Mouse (Mus musculus) forebrain, embryonic 16.5 days (tissue): ENCODE data around the gene Olfr531. TPM values are rescaled to one million over a fixed set of nuclear protein-coding genes. Genes with fewer than 3 reads are reported as not detected.

Experiments used
- ATAC-seq: fragments of 200-750 bp; cut with Nextera tagmentation; 2 replicates; pipeline ENCODE4 v1.8.0; 2017; ENCODE audit warnings: mild to moderate bottlenecking, moderate library complexity
- H3K27ac ChIP-seq: fragments of 300-500 bp; sonication (generic); 2 replicates; pipeline ENCODE4 v1.5.1; 2014; ENCODE audit warnings: low read length, control low read depth
- H3K27me3 ChIP-seq: fragments of 300-500 bp; sonication (generic); replicated peaks from 2 replicates; pipeline ENCODE4 v1.6.1; 2014; ENCODE audit warnings: low read length; ENCODE audit not compliant: control insufficient read depth, insufficient read depth
- H3K36me3 ChIP-seq: fragments of 300-500 bp; sonication (generic); 2 replicates; pipeline ENCODE4 v1.6.1; 2014; ENCODE audit not compliant: control insufficient read depth, insufficient read depth
- H3K4me1 ChIP-seq: fragments of 300-500 bp; sonication (generic); replicated peaks from 2 replicates; pipeline ENCODE4 v1.6.1; 2014; ENCODE audit warnings: low read length; ENCODE audit not compliant: control insufficient read depth, insufficient read depth
- H3K4me2 ChIP-seq: fragments of 300-500 bp; sonication (generic); 2 replicates; pipeline ENCODE4 v1.6.1; 2014; ENCODE audit warnings: mild to moderate bottlenecking, low read length, control low read depth
- H3K4me3 ChIP-seq: fragments of 300-500 bp; sonication (generic); replicated peaks from 2 replicates; pipeline ENCODE4 v1.5.1; 2014; ENCODE audit warnings: mild to moderate bottlenecking, low read length, control low read depth
- H3K9ac ChIP-seq: fragments of 300-500 bp; sonication (generic); replicated peaks from 2 replicates; pipeline ENCODE4 v1.6.1; 2014; ENCODE audit warnings: low read depth, low read length, control low read depth
- H3K9me3 ChIP-seq: fragments of 300-500 bp; sonication (generic); 2 replicates; pipeline ENCODE4 v1.6.1; 2016; ENCODE audit warnings: low read length; ENCODE audit not compliant: control insufficient read depth
- WGBS: fragments of 180-500 bp; shearing (Covaris S2); extraction: QIAGEN DNeasy Blood & Tissue Kit; methylation state at CpG from one replicate; pipeline ENCODE4 v1.1.7; 2014; 5-methylcytosine and 5-hydroxymethylcytosine counted together
- polyA plus RNA-seq: library from polyadenylated mRNA; unstranded; fragments of >200 nt; fragmentation: Nextera tagmentation; extraction: Ambion mirVana; gene quantifications from 2 replicates; pipeline ENCODE4 v1.2.1, GENCODE M21; 2015

The Olfr531 gene
- polyA plus RNA-seq = not detected in 2 replicates

DNA sequence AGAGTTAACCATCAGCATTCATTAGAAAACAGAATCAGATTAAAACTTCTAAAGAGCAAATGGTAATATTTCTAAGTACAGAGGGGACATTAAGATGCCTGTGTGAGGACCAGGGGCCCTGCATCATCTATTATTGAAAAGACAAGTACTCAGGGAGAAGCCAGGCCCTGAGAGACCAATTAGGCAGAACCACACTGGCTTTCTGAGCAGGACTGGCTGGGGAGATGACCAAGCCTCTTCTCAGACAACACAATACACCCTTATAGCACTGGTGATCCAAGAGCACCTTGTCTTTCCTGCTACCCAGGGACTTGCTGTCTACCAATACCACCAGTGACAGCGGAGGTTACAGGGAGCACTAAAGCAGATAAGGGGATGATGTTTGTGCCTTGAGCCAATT is at the start of gene Olfr531:
Olfr531 (minus strand) TSS at position 101 of the 400 bp plus-strand sequence.
- Histone ChIP-seq H3K9ac (no peak within 1 kb of the TSS), H3K4me1 (no peaks in the 10 kb centered on the region), H3K4me2 (no peak within 1 kb of the TSS), H3K27ac (no peak within 1 kb of the TSS), H3K9me3 (peaks cover 2% of the 10 kb centered on the region; the same call in 1 of the 2 replicates), H3K36me3 (no peaks in the 10 kb centered on the region), H3K27me3 (no peaks in the 10 kb centered on the region), H3K4me3 (no peak within 1 kb of the TSS)
- ATAC-seq = no peak
- 100% methylated on average over 1 of the region's 1 CpGs for WGBS

DNA sequence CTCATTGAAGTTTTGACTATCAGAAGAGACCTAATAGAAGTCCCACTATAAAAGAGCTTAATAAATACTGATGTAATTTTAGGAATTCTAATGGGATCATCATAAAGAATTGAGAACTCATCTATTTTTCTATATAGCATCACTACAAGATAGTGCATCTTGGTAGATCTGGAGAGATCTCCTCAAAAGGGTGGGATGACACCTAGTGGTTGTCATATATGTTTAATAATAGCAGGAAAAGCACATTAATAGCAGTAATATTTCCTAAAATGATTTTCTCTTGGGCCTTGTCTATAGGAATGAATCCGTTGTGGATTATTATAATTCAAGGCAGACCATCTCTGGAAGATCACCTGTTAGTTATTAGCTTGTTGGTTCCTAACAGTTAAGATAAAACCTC is 40.4 kb upstream of the Olfr531 start:
- no peaks in the 10 kb centered on the region for H3K36me3 ChIP-seq
- no peaks in the 10 kb centered on the region for H3K27me3 ChIP-seq
- no peak overlapping the region for H3K4me3 ChIP-seq
- no peak overlapping the region for H3K27ac ChIP-seq
- no peak overlapping the region for H3K9ac ChIP-seq
- H3K4me1 ChIP-seq = no peaks in the 10 kb centered on the region
- H3K4me2 ChIP-seq = no peak overlapping the region
- H3K9me3 ChIP-seq = no peaks in the 10 kb centered on the region
- ATAC-seq = no peak
- 82% methylated on average over 1 of the region's 1 CpGs for WGBS

DNA sequence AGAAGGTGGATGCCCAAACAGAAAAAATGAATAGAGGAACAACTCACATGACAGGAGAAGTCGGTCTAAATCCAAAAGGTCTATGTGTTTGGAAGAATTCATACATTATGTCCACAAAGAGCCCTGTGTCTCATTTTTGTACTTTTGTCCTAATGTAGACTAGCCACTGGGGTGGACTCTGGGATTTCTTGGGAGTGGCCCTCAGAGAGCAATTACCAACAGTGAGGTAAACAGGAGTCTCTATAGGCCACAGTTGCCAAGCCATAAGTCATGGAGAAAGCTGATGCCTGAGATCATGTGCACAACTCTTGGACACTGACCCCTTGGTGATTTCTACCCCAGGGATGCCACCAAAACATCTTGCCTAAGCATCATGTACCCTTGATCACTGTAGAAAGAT is 18.8 kb upstream of the Olfr531 start, which contains the start of gene Olfr532:
Olfr532 (minus strand) TSS at position 101 of the 400 bp plus-strand sequence.
- H3K36me3 ChIP-seq = no peaks in the 10 kb centered on the region
- H3K9ac ChIP-seq = no peak within 1 kb of the TSS
- H3K9me3 ChIP-seq = no peaks in the 10 kb centered on the region
- no peak within 1 kb of the TSS for H3K4me2 ChIP-seq
- no peaks in the 10 kb centered on the region for H3K27me3 ChIP-seq
- no peak within 1 kb of the TSS for H3K4me3 ChIP-seq
- 82% methylated on average over 1 of the region's 1 CpGs for WGBS
- H3K27ac ChIP-seq = no peak within 1 kb of the TSS
- no peaks in the 10 kb centered on the region for H3K4me1 ChIP-seq
- ATAC-seq = no peak

DNA sequence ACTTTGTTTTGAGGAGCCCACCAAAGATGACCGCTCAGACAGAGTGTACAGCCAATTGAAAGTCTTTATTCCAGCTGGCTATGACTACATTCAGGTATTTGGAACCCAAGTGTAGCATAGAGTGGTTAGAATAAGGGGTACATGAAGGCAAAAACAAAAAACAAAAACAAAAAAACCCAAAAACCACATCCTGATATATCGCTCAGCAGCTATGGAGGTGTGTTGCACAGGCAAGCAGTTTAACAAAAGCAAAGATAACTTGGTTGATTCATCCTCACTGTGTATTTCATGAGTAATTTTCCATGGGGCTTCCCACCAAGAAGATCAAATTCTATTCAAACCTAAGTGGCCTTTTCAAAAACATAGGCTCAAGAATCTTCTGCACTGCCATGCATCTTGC is 25.8 kb downstream of the Olfr531 start:
- H3K4me1 ChIP-seq = no peaks in the 10 kb centered on the region
- no peaks in the 10 kb centered on the region for H3K36me3 ChIP-seq
- H3K4me2 ChIP-seq = no peak overlapping the region
- no peak overlapping the region for H3K9ac ChIP-seq
- H3K27ac ChIP-seq = no peak overlapping the region
- H3K27me3 ChIP-seq = no peaks in the 10 kb centered on the region
- no peaks in the 10 kb centered on the region for H3K9me3 ChIP-seq
- no peak overlapping the region for H3K4me3 ChIP-seq
- ATAC-seq = no peak
- 98% methylated on average over 2 of the region's 2 CpGs for WGBS

DNA sequence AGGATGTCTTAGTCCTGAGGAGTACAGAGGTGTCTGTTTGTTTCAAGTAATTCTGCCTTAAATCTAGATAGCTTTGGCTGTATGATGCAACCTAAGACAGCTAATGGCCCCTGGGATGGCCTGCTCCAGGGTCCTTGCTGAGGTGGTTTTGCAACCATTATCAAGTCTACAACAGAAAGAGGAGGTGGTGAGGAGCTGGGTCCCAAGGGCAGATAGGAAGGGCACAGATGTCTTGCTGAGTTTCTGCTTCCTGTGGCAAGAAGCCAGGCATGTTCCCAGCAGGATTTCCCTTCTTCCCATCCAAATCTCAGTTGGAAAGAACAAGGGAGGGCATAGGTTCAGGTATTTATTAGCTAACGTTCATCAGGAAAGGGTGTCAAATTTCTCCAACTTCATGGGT is 26.5 kb downstream of the Olfr531 start, which contains the start of gene Olfr530:
Olfr530 (minus strand) TSS at position 101 of the 400 bp plus-strand sequence.
- H3K36me3 ChIP-seq = no peaks in the 10 kb centered on the region
- ATAC-seq = no peak
- H3K9me3 ChIP-seq = no peaks in the 10 kb centered on the region
- no peak within 1 kb of the TSS for H3K9ac ChIP-seq
- H3K4me3 ChIP-seq = no peak within 1 kb of the TSS
- 53% methylated on average over 1 of the region's 1 CpGs for WGBS
- H3K27ac ChIP-seq = no peak within 1 kb of the TSS
- no peak within 1 kb of the TSS for H3K4me2 ChIP-seq
- H3K4me1 ChIP-seq = no peaks in the 10 kb centered on the region
- H3K27me3 ChIP-seq = no peaks in the 10 kb centered on the region

DNA sequence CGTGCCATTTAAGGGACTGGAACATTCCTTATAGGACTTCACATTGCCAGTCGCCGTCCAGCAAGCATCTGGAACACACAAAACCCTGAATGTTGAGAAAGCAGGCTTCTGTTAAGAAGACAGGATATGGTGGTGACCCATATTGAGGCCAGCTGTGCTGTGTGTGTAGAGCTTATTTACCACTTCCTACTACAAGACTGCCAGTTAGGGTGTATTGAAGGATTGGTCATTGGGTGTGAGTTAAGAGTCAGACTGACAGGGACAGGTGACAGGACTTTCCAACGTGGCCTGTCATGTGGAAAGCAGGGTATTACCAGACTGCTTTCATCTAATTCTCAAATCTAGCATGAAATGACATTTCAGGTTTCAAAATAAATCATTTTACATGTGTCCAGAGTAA is 28.4 kb downstream of the Olfr531 start:
- Histone ChIP-seq H3K4me2 (no peak overlapping the region), H3K27me3 (no peaks in the 10 kb centered on the region), H3K9me3 (no peaks in the 10 kb centered on the region), H3K36me3 (no peaks in the 10 kb centered on the region), H3K9ac (no peak overlapping the region), H3K4me3 (no peak overlapping the region), H3K4me1 (no peaks in the 10 kb centered on the region), H3K27ac (no peak overlapping the region)
- 81% methylated on average over 4 of the region's 4 CpGs for WGBS
- no peak for ATAC-seq

DNA sequence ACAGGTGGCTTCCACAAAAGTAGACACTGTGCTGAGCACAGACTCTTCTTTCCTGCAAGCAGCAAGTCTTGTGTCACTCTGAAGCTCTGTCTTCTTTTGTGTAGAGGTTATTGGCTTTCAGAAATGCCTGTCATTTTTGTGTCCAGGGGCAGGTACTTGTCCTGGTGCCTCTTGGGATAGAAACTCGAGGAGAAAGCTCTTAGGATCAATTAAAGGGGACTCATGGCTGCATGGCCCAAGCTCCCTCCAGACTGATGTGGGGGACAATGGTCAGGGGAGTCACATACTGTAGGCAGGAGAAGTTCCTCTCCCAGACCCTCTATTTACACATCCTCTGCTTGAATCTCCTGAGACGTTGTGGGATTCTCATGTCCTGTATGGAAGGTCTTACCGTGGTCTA is 41.1 kb downstream of the Olfr531 start, which contains the start of gene Olfr60:
Olfr60 (minus strand) TSS at position 101 of the 400 bp plus-strand sequence.
- no peak within 1 kb of the TSS for H3K9ac ChIP-seq
- no peak for ATAC-seq
- no peak within 1 kb of the TSS for H3K4me2 ChIP-seq
- H3K4me1 ChIP-seq = no peaks in the 10 kb centered on the region
- H3K27me3 ChIP-seq = no peaks in the 10 kb centered on the region
- no peak within 1 kb of the TSS for H3K27ac ChIP-seq
- H3K36me3 ChIP-seq = no peaks in the 10 kb centered on the region
- 77% methylated on average over 3 of the region's 3 CpGs for WGBS
- no peaks in the 10 kb centered on the region for H3K9me3 ChIP-seq
- no peak within 1 kb of the TSS for H3K4me3 ChIP-seq

Other genes with a start within 250 kb of the Olfr531 start
- gene Sprn, start 248.0 kb downstream of the Olfr531 start, polyA plus RNA-seq = 15.7 and 19.1 TPM in 2 replicates
- not detected in 2 replicates for gene Olfr522, start 238.2 kb downstream of the Olfr531 start, polyA plus RNA-seq
- gene Olfr523, start 229.7 kb downstream of the Olfr531 start, polyA plus RNA-seq = not detected in 2 replicates
- not detected in 2 replicates for gene Olfr524, start 197.0 kb downstream of the Olfr531 start, polyA plus RNA-seq
- gene Cd163l1, start 184.7 kb downstream of the Olfr531 start, polyA plus RNA-seq = not detected in 2 replicates
- gene 5830411N06Rik, start 155.6 kb downstream of the Olfr531 start, polyA plus RNA-seq = not detected in 2 replicates
- not detected in 2 replicates for gene Olfr525, start 82.1 kb downstream of the Olfr531 start, polyA plus RNA-seq
- not detected in 2 replicates for gene Olfr527, start 68.9 kb downstream of the Olfr531 start, polyA plus RNA-seq
- gene Olfr60, start 41.2 kb downstream of the Olfr531 start, polyA plus RNA-seq = not detected in 2 replicates
- not detected in 2 replicates for gene Olfr530, start 26.6 kb downstream of the Olfr531 start, polyA plus RNA-seq
- gene Olfr532, start 18.7 kb upstream of the Olfr531 start, polyA plus RNA-seq = not detected in 2 replicates
- gene Olfr533, start 60.5 kb upstream of the Olfr531 start, polyA plus RNA-seq = not detected in 2 replicates
- gene Olfr535, start 81.3 kb upstream of the Olfr531 start, polyA plus RNA-seq = not detected in 2 replicates
- not detected in 2 replicates for gene Olfr536, start 104.5 kb upstream of the Olfr531 start, polyA plus RNA-seq
- not detected in 2 replicates for gene Olfr538, start 165.0 kb upstream of the Olfr531 start, polyA plus RNA-seq
- 0.03 TPM in 1 of 2 replicates, not detected in the other for gene Olfr46, start 198.4 kb upstream of the Olfr531 start, polyA plus RNA-seq
- gene Olfr61, start 226.1 kb upstream of the Olfr531 start, polyA plus RNA-seq = not detected in 2 replicates
- not detected in 2 replicates for gene Olfr53, start 243.5 kb upstream of the Olfr531 start, polyA plus RNA-seq